8 mouse cellular contexts compared by ENCODE assay signal in genomic region chr10:5194671-5195234, GRCm38 (mm10).
DNase-seq lines count a peak whose midpoint lies in the region; ATAC-seq and TF ChIP-seq lines count a peak whose summit lies in the region.

No protein-coding gene starts in this region.

- H3K27ac ChIP-seq in forebrain, embryonic 13.5 days, result peak overlapping the region; percentile 63
- H3K27ac ChIP-seq in neural tube, embryonic 14.5 days (ENCODE audit: low read depth, low read length), result peak overlapping the region; percentile 87
- no peak overlapping the region for H3K27ac ChIP-seq in testis, adult 2 months (ENCODE audit: control insufficient read depth, insufficient read depth, low read depth, low read length)

- 0% methylated on average over 13 of the region's 13 CpGs for WGBS in forebrain, embryonic 13.5 days
- under 1% methylated on average over 13 of the region's 13 CpGs for WGBS in neural tube, embryonic 14.5 days

- intact Hi-C loops in heart, postnatal 10 days (cut with DNase I), result no loop called here

- H3K4me1 ChIP-seq in E14TG2a.4 (replicated peaks; ENCODE audit: low read depth, low read length), result peaks cover 7% of the 10 kb centered on the region; the same call in 1 of the 2 replicates
- H3K4me1 ChIP-seq in forebrain, embryonic 13.5 days, result peaks cover 6% of the 10 kb centered on the region; the same call in 1 of the 2 replicates
- H3K4me1 ChIP-seq in neural tube, embryonic 14.5 days (ENCODE audit: control insufficient read depth, insufficient read depth, low read length), result no peaks in the 10 kb centered on the region
- peaks cover 2% of the 10 kb centered on the region; the same call in 1 of the 2 replicates for H3K4me1 ChIP-seq in testis, adult 2 months (ENCODE audit: control insufficient read depth, insufficient read depth, low read length)

- H3K36me3 ChIP-seq in E14TG2a.4 (ENCODE audit: insufficient read depth, low read length), result no peaks in the 10 kb centered on the region
- H3K36me3 ChIP-seq in forebrain, embryonic 13.5 days (ENCODE audit: poor library complexity, severe bottlenecking), result no peaks in the 10 kb centered on the region
- no peaks in the 10 kb centered on the region for H3K36me3 ChIP-seq in neural tube, embryonic 14.5 days (ENCODE audit: control insufficient read depth, insufficient read depth, low read length)
- no peaks in the 10 kb centered on the region for H3K36me3 ChIP-seq in testis, adult 2 months (ENCODE audit: control insufficient read depth, insufficient read depth, low read length)

- peak overlapping the region; percentile 75 for H3K4me2 ChIP-seq in forebrain, embryonic 13.5 days
- H3K4me2 ChIP-seq in neural tube, embryonic 14.5 days (ENCODE audit: low read depth, low read length), result peak overlapping the region; percentile 75

- H3K4me3 ChIP-seq in E14TG2a.4 (replicated peaks; ENCODE audit: low read length), result peak overlapping the region; percentile 76
- H3K4me3 ChIP-seq in forebrain, embryonic 13.5 days, result peak overlapping the region; percentile 44
- peak overlapping the region; percentile 51 for H3K4me3 ChIP-seq in neural tube, embryonic 14.5 days (ENCODE audit: low read depth, low read length)
- H3K4me3 ChIP-seq in testis, adult 2 months (ENCODE audit: control insufficient read depth, low read depth, low read length), result peak overlapping the region; percentile 27

- no peaks in the 10 kb centered on the region for H3K9me3 ChIP-seq in E14TG2a.4 (ENCODE audit: low read length)
- no peaks in the 10 kb centered on the region for H3K9me3 ChIP-seq in forebrain, embryonic 13.5 days (replicated peaks)
- no peaks in the 10 kb centered on the region for H3K9me3 ChIP-seq in neural tube, embryonic 14.5 days (ENCODE audit: control insufficient read depth, low read length)

- TF ChIP-seq POLR2A in testis, adult 2 months (IDR thresholded peaks at IDR 0.05; ENCODE audit: control insufficient read depth, low read depth, low read length), result no peak

- ATAC-seq in cerebellum, adult (ENCODE audit: insufficient number of reproducible peaks, low FRiP score, low TSS enrichment), result peak; percentile 92
- ATAC-seq in forebrain, embryonic 13.5 days, result peak; percentile 99
- peak; percentile 99 for ATAC-seq in neural tube, embryonic 14.5 days (ENCODE audit: low read depth)

- DNase-seq in heart, postnatal 10 days, result peak; percentile 82 to 87
- peak; percentile 78 to 88 for DNase-seq in kidney, postnatal 4 days
- peak; percentile 19 to 37 for DNase-seq in lung, adult 18-20 months

- no peaks in the 10 kb centered on the region for H3K27me3 ChIP-seq in E14TG2a.4 (ENCODE audit: insufficient read depth, low read length)
- H3K27me3 ChIP-seq in forebrain, embryonic 13.5 days, result no peaks in the 10 kb centered on the region
- no peaks in the 10 kb centered on the region for H3K27me3 ChIP-seq in neural tube, embryonic 14.5 days (ENCODE audit: control insufficient read depth, insufficient read depth, low read length)
- no peaks in the 10 kb centered on the region for H3K27me3 ChIP-seq in testis, adult 2 months (ENCODE audit: control insufficient read depth, insufficient read depth, low read length)

- H3K9ac ChIP-seq in forebrain, embryonic 13.5 days, result peak overlapping the region; percentile 64
- H3K9ac ChIP-seq in neural tube, embryonic 14.5 days (replicated peaks; ENCODE audit: low read depth, low read length), result peak overlapping the region; percentile 61

- TF ChIP-seq CTCF in E14TG2a.4 (conservative IDR thresholded peaks at IDR 0.05; ENCODE audit: low read length), result no peak
- TF ChIP-seq CTCF in testis, adult 2 months (IDR thresholded peaks at IDR 0.05; ENCODE audit: control insufficient read depth, insufficient read depth, insufficient replicate concordance, low read depth, low read length), result no peak

Comparison
In these comparisons a context has a peak if more than half of its experiments do, and no peak if none do; other contexts are left out.
1. DNase-seq: peak in every context shown above with its lines; median percentile 84 in heart, postnatal 10 days; 83 in kidney, postnatal 4 days; 28 in lung, adult 18-20 months.